Mouse (Mus musculus): ENCODE results near the gene Rnf213. TPM values are rescaled to one million over a fixed set of nuclear protein-coding genes. Genes with fewer than 3 reads are reported as not detected.

The Rnf213 gene
- 10 to 100 TPM; 12.3 to 19.5 TPM for polyA plus RNA-seq (2017; shearing (Covaris generic))

GRCm38 (mm10) chr11:119392800-119393482 is at the start of gene Rnf213:
TSS of gene Rnf213 (plus strand) at chr11:119393100.

GRCm38 (mm10) chr11:119355443-119356385 is 37.2 kb upstream of the Rnf213 start, which contains the start of the genes Sgsh and Slc26a11:
TSS of gene Sgsh (minus strand) at chr11:119355536.
TSS of gene Slc26a11 (plus strand) at chr11:119355557.

GRCm38 (mm10) chr11:119490861-119491689 is 98.2 kb downstream of the Rnf213 start, which contains the start of gene Endov:
TSS of gene Endov (plus strand) at chr11:119491347.

Other genes starting within 250 kb of the Rnf213 start
- gene Tbc1d16, start 164.6 kb upstream of the Rnf213 start, polyA plus RNA-seq (2017; shearing (Covaris generic)), result under 1 TPM; 0.76 to 0.98 TPM
- gene Ccdc40, start 164.5 kb upstream of the Rnf213 start, polyA plus RNA-seq (2017; shearing (Covaris generic)), result 1 to 10 TPM; 1.8 to 2.0 TPM
- gene Gaa, start 125.2 kb upstream of the Rnf213 start, polyA plus RNA-seq (2017; shearing (Covaris generic)), result 10 to 100 TPM; 23.0 to 26.4 TPM
- 100 to 1,000 TPM; 255 to 273 TPM for gene Eif4a3, start 93.0 kb upstream of the Rnf213 start, polyA plus RNA-seq (2017; shearing (Covaris generic))
- gene Card14, start 85.3 kb upstream of the Rnf213 start, polyA plus RNA-seq (2017; shearing (Covaris generic)), result under 1 TPM in 1 of 2 experiments, not detected in 1; 0.15 TPM
- gene Sgsh, start 37.6 kb upstream of the Rnf213 start, polyA plus RNA-seq (2017; shearing (Covaris generic)), result 10 to 100 TPM; 17.9 to 21.2 TPM
- gene Slc26a11, start 37.5 kb upstream of the Rnf213 start, polyA plus RNA-seq (2017; shearing (Covaris generic)), result 10 to 100 TPM; 16.4 to 34.0 TPM
- gene Endov, start 98.2 kb downstream of the Rnf213 start, polyA plus RNA-seq (2017; shearing (Covaris generic)), result 10 to 100 TPM; 21.1 to 24.4 TPM
- not detected for gene Nptx1, start 154.7 kb downstream of the Rnf213 start, polyA plus RNA-seq (2017; shearing (Covaris generic))
- 10 to 100 TPM; 24.9 to 26.5 TPM for gene Rptor, start 209.8 kb downstream of the Rnf213 start, polyA plus RNA-seq (2017; shearing (Covaris generic))